In genomic region chr2:103400691-103401090, GRCm38 (mm10) we compare ENCODE assay signal across 34 mouse cellular contexts. TPM values are rescaled to one million over a fixed set of nuclear protein-coding genes. Genes with fewer than 3 reads are reported as not detected.
DNase-seq lines count a peak whose midpoint lies in the region; ATAC-seq lines count a peak whose summit lies in the region.
"Had no signal": no experiment of that assay in that cellular context is flagged by ENCODE, and none has a peak within 500 bp of the region (broad histone marks: within the 10 kb centered on the region; RNA-seq: fewer than 3 reads in every experiment).

No protein-coding gene starts in this region.

- H3K36me3 ChIP-seq in forebrain, embryonic 11.5 days (ENCODE audit: control insufficient read depth, insufficient read depth, low read length), result no peaks in the 10 kb centered on the region
- H3K36me3 ChIP-seq: embryonic facial prominence, embryonic 13.5 days; forebrain, embryonic 10.5 days; heart, embryonic 10.5 days; heart, embryonic 13.5 days had no signal

- H3K4me3 ChIP-seq in forebrain, embryonic 11.5 days (ENCODE audit: low read depth, low read length), result no peak overlapping the region
- H3K4me3 ChIP-seq: embryonic facial prominence, embryonic 13.5 days; forebrain, embryonic 10.5 days; heart, adult 2 months; heart, embryonic 10.5 days; heart, embryonic 13.5 days had no signal

- ATAC-seq in frontal cortex, adult (ENCODE audit: low TSS enrichment), result peak; percentile 62
- ATAC-seq in forebrain, embryonic 11.5 days (replicated peaks; ENCODE audit: low FRiP score), result no peak
- no peak for ATAC-seq in granulocyte monocyte progenitor cell, adult 5-6 weeks (replicated peaks; ENCODE audit: poor library complexity, severe bottlenecking)
- ATAC-seq: activated CD4-positive, CD25-positive, alpha-beta regulatory T cell, adult 4 months; forebrain, embryonic 14.5 days; forebrain, postnatal 0 days; hindbrain, postnatal 0 days; inflammation-experienced regulatory T-cells, adult 6 months; intestine, embryonic 16.5 days had no signal

- H3K4me2 ChIP-seq in forebrain, embryonic 11.5 days (ENCODE audit: low read depth, low read length, severe bottlenecking), result no peak overlapping the region
- H3K4me2 ChIP-seq: embryonic facial prominence, embryonic 13.5 days; heart, embryonic 13.5 days; hindbrain, embryonic 14.5 days had no signal

- no peaks in the 10 kb centered on the region for H3K9me3 ChIP-seq in forebrain, embryonic 11.5 days (ENCODE audit: control insufficient read depth, low read length)
- H3K9me3 ChIP-seq: embryonic facial prominence, embryonic 13.5 days; forebrain, embryonic 10.5 days; heart, embryonic 10.5 days; heart, embryonic 13.5 days had no signal

- H3K27ac ChIP-seq in forebrain, embryonic 11.5 days (ENCODE audit: low read depth, low read length), result no peak overlapping the region
- H3K27ac ChIP-seq: embryonic facial prominence, embryonic 13.5 days; forebrain, embryonic 10.5 days; heart, adult 2 months; heart, embryonic 10.5 days; heart, embryonic 13.5 days; hindbrain, embryonic 14.5 days; hindbrain, postnatal 0 days had no signal

- intact Hi-C loops in gastrocnemius, postnatal 14 days (cut with DNase I; ENCODE audit: low total_unique reads), result no loop called here

- no peaks in the 10 kb centered on the region for H3K4me1 ChIP-seq in forebrain, embryonic 11.5 days (replicated peaks; ENCODE audit: control insufficient read depth, insufficient read depth, low read length)
- H3K4me1 ChIP-seq: embryonic facial prominence, embryonic 13.5 days; heart, embryonic 10.5 days; heart, embryonic 13.5 days had no signal

- DNase-seq in frontal cortex, adult 2 months (ENCODE audit: extremely low spot score in 1 of 2, low spot score in 1 of 2), result no peak
- DNase-seq in ES-CJ7 (ENCODE audit: low read depth, low spot score) (peak; percentile 14), R1 (ENCODE audit: low read depth, low spot score) (peak; percentile 42)
- no peak for DNase-seq in gastrocnemius, postnatal 14 days
- DNase-seq in forebrain, embryonic 11.5 days (ENCODE audit: low spot score), result no peak
- DNase-seq: adrenal gland, postnatal 10 days; adrenal gland, postnatal 36 days; cerebellum, adult 11 months; cerebellum, adult 2 months; cerebellum, adult 9-11 months; cerebellum, postnatal 25 days; forebrain, postnatal 0 days; gastrocnemius, postnatal 25 days; heart, adult 2 months; heart, postnatal 14 days; heart, postnatal 4 days; kidney, adult 18-20 months; kidney, adult 9 months had no signal

- 78% methylated on average over 4 of the region's 4 CpGs for WGBS in forebrain, embryonic 11.5 days

- H3K9ac ChIP-seq in forebrain, embryonic 11.5 days (ENCODE audit: low read length), result no peak overlapping the region
- H3K9ac ChIP-seq: embryonic facial prominence, embryonic 13.5 days; forebrain, postnatal 0 days; heart, embryonic 13.5 days; hindbrain, embryonic 14.5 days had no signal

- H3K27me3 ChIP-seq in forebrain, embryonic 11.5 days (ENCODE audit: control insufficient read depth, insufficient read depth, low read length), result no peaks in the 10 kb centered on the region
- H3K27me3 ChIP-seq: embryonic facial prominence, embryonic 13.5 days; heart, embryonic 13.5 days had no signal

RNA-seq across cellular contexts. Expression of gene Elf5, which starts 10.8 kb away (rescaled TPM):
- polyA plus RNA-seq in frontal cortex, adult 2 months (2012; rRNA removed), result 0.54 and 0.78 TPM in 2 replicates
- total RNA-seq in gastrocnemius, postnatal 14 days (2021), result not detected
- polyA plus RNA-seq in forebrain, embryonic 11.5 days (2014; fragmentation: Nextera tagmentation; extraction: Ambion mirVana), result 0.11 and 0.12 TPM in 2 replicates
- total RNA-seq in granulocyte monocyte progenitor cell, adult 5-6 weeks (2014; fragmentation: Nextera tagmentation), result not detected in 2 replicates
- not detected in 2 replicates for total RNA-seq in granulocyte monocyte progenitor cell, adult 5-6 weeks (2017)
- total RNA-seq: adrenal gland, adult 18-20 months; adrenal gland, postnatal 10 days; adrenal gland, postnatal 36 days; common myeloid progenitor, adult 5-6 weeks; forebrain, postnatal 0 days; gastrocnemius, postnatal 25 days; heart, adult 2 months; heart, postnatal 14 days; heart, postnatal 4 days; hindbrain, postnatal 0 days; MEL had no signal
- polyA plus RNA-seq: activated CD4-positive, CD25-positive, alpha-beta regulatory T cell, adult 4 months; forebrain, embryonic 14.5 days; forebrain, postnatal 0 days; heart, embryonic 10.5 days; heart, embryonic 13.5 days; hindbrain, embryonic 11.5 days; hindbrain, embryonic 14.5 days; hindbrain, postnatal 0 days; inflammation-experienced regulatory T-cells, adult 6 months had no signal

Comparison
In these comparisons a context has a peak if more than half of its experiments do, and no peak if none do; other contexts are left out.
1. DNase-seq: peak in ES-CJ7 (single experiment) and R1 (single experiment); none in frontal cortex, adult 2 months (0 of 2), gastrocnemius, postnatal 14 days (single experiment) and forebrain, embryonic 11.5 days (single experiment).